Mouse (Mus musculus): ENCODE results near the gene Fam89a.

Gene Fam89a

DNA sequence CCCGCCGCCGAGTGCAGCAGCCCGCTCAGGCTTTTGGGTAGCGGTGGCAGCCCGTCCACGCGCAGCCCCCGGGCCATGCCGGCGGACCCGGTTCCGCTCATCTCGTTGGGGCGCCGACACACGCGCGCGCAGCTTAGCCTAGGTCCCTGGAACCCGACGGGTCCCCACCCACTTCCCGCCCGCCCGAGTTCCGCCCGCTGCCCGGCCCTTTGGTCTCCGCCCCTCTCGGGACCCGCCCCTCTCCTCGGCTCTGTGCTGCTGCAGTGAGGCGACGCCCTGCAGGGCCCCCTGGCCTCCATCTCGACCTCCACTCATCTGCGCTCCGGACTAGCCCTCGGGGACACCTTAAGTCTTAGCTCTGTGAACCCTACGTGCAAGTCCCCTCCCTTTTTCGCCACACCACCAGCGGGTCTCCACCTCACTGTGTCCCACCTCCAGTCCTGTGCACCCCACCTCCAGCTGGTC lies at the start of gene Fam89a:
Gene Fam89a (minus strand): TSS at position 124 of the 465 bp plus-strand sequence.
- DNase-seq (ENCODE audit: low read depth), result peak; percentile 35

DNA sequence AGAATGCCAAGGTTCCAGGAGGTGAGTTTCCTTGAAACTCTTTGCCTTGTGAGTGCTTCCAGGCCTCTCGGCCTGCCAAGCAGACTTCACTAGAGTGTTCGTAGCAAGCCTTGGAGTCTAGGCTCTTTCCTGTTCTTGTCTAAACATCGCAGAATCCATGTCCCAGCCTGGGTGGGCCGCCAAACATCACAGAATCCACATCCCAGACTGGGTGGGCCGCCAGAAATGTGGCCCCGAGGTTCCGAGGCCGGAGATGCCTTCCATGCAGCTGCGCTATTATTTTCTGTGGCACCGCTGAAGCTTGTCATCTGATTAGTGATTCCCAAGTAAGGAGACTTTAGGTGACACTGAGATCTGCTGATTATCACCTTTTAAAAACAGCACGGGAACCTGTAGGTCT lies 48.9 kb upstream of the Fam89a start:
- no peak for DNase-seq (ENCODE audit: low read depth)

DNA sequence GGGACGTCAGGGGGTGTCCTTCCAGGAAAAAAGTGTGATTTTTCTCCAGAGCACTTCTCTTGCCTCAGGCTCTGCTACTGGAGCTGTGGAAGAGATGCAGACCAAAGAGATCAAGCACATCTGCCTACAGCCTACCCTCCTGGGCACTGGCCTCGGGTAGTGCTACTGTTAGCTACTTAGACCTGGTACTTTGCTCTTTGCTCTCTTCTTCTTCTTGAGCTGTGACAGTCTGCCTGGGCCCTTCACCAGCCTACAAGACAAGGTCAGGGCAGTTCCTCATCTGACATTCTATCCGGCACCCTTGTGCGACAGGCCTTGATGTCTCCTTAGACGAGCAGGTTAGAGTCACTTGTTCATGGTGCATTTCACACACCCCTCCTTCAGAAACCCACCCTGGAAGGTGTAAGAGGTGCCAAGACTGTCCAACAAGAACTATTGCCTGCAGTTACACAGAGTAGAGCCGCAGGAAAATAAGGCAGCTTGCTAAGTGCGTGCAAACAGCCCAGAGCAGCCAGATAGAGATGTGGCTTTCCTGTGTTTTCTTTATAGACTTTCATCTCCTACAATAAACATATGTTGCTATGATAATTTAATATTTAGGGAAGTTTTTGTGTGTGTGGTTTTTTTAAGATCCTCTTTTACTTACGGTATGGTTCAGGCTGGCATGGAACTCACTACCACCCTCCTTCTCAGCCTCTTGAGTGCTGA lies 44.3 kb upstream of the Fam89a start:
- DNase-seq (ENCODE audit: low read depth), result no peak

DNA sequence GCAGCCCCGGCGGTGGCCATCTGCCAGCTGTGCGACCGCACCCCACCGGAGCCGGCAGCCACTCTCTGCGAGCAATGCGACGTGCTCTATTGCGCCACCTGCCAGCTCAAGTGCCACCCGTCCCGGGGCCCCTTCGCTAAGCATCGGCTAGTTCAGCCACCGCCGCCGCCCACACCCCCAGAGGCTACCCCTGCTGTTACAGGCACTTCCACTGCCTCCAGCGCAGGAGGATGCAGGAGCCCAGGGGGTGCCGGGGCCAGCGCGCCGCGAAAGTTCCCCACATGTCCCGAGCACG lies 42.8 kb upstream of the Fam89a start:
- no peak for DNase-seq (ENCODE audit: low read depth)

DNA sequence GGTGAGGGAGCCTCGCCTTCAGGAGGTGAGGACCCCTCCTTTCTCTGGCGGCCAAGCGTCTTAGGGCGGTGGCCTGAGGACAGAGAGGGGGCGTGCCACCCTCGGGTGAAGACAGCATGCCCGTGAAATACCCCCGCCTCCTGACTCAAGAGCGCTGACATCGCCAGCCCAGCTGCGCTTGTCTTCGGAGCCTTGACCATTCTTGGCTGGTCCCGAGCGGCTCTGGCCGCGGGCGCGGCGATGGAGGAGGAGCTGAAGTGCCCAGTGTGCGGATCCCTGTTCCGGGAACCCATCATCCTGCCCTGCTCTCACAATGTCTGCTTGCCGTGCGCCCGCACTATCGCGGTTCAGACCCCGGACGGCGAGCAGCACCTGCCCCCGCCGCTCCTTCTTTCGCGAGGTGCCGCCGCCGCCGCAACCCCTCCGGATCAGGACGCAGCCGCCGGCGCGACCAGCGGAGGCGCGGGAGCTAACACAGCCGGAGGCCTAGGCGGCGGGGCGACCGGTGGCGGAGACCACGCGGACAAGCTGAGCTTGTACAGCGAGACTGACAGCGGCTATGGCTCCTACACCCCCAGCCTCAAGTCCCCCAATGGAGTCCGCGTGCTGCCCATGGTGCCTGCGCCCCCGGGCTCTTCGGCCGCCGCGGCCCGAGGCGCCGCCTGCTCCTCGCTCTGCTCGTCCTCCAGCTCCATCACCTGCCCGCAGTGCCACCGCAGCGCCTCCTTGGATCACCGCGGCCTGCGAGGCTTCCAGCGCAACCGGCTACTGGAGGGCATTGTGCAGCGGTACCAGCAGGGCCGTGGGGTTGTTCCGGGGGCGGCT lies 42.2 kb upstream of the Fam89a start:
- no peak for DNase-seq (ENCODE audit: low read depth)

DNA sequence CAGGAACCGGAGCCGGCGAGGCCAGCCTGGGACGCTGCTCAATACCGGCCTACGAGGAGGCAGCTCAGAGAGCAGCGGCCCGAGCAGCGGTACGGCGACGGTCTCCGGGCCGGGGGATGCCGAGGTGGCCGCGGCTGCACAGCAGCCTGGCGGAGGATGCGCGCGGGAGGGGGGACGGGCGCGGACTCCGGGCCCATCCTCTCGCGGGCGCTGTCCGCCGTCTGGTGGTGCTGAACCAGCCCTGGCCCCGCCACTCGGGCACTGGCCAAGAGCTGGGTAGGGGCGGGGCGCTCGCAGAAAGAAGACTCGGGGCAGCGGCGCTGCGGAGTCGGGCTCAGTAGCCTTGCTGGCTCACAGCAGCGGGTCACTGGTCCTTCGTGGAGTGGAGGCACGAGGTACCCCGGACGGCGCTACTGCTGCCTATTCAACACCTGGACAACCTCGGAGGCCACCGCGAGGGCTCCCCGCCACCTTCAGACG lies 41.6 kb upstream of the Fam89a start:
- peak; percentile 63 for DNase-seq (ENCODE audit: low read depth)

DNA sequence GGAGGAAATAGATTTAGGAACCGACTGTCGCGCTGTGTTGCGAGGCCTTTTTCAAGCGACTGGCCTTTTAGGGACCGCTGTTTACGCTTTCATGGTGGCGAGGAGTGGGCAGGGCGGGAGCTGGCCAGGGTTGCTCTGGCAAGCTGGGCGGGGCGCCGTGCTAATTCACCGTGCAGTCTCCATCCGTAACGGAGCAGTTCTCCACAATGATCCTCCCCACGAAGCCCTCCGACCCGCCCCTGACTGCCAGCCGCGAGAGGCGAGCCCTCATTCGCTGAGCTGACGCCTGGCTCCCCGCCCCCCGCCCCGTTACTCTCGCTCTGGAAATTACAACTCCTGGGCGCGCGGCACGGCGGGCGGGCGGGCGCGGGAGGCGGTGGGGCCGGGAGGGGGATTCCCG lies 41.1 kb upstream of the Fam89a start, which contains the start of gene Trim67:
Gene Trim67 (plus strand): TSS at position 385 of the 400 bp plus-strand sequence.
- DNase-seq (ENCODE audit: low read depth), result no peak

DNA sequence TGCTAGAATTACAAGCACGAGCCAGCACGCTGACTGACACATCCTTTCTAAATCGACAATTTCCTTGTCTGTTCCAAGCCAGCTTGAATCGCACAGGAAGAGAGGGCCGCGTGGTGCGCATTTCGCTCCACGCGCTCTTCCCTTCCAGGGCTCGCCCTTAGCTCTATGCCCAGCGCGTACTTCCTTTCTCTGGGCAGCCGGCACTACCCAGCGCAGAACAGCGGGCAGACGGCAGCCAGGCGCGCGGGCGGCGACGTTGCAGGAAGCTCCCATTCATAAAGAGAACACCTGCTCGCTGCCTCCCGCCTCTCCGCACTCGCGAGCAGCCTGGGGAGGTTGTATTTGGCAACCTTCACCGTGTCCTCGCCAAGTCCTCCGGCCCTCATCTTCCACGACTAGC lies 40.6 kb upstream of the Fam89a start:
- no peak for DNase-seq (ENCODE audit: low read depth)

DNA sequence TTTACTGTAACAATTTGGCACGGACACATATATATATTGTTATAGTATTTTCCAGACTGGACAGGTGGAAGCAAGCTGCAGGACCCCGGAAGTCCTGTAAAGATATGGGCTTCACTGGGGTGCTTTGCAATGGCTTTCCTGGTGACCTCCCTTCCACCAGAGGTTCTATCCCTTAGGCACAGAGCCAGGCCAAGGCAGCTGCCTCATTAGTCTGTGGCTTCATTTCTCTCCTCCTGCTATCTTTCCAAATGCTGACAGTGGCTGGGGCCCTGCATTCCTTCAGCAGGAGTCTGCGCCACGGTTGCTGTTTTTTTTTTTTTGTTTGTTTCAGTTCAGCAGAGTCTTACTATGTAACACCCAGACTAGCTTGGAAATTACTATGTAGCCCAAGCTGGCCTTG lies 40.1 kb upstream of the Fam89a start:
- DNase-seq (ENCODE audit: low read depth), result no peak

DNA sequence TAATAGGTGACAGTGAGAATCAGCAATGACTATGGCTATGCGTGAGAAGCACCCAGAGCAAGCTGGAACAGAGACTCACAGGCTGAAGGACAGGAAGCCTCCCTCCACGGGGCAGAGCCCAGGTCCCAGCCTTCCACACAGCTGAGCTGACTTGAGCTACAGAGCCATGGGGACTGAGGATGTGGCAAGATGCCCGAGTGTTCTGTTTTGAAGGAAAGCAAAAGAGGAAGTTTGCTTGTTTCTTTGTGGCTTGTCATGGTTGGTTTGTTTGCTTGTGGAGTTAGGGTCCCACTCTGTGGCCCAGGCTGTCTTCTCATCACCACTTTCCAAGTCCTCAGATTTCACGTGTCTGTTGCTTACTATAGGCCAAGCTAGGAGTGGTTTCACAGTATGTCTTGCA lies 39.0 kb upstream of the Fam89a start:
- no peak for DNase-seq (ENCODE audit: low read depth)

DNA sequence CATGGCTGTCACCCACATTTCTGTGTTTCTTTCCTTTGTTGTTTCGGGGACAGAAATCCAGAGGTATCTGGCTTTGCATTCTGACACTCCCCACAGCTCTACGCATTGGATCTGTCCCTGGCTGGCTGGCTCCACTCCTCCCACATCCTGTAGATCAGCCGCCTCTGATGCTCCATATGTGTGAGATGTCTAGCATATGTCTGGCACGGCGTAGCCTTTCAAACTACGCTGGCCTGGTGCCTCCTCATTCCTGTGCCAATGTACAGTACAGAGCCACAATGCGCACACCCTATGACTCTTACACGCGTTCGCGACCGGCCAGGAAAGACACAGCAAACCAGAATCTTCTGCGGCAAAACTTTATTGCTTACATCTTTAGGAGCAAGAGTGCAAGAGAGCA lies 33.0 kb upstream of the Fam89a start:
- DNase-seq (ENCODE audit: low read depth), result no peak

DNA sequence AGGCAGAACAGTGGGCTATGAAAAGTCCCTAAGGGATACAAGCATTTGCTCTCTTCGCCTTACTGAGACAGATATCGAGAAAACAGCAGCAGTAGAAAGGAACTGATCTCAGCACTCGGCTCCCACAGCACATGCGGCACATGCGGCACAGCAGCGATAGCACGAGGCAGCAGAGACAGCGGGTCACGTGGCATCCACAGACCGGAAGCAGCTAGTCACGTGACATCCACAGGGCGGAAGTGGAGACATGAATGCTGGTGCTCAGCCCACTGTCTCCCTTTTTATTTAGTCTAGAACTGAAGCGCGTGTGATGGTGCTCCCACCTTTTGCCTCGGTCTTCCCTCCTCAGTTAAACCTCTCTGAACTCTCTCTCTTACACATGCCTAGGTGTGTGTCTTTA lies 31.6 kb upstream of the Fam89a start:
- no peak for DNase-seq (ENCODE audit: low read depth)

DNA sequence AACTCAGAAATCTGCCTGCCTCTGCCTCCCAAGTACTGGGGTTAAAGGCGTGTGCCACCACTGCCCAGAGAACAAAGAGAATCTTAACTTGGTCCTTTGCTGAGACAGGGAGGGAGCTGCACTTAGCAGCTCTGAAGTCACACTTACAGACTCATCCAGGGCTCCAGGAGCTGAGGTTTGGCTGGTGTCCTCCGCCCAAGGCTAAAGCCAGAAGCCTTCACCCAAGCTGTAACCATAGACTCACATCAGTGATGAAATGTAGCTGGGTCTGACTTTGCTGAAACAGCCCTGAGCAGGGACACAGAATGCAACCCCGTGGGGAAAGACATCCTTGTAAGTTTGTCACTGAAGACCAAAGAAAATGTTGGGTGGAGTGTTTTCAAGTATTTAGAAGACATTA lies 30.8 kb upstream of the Fam89a start:
- DNase-seq (ENCODE audit: low read depth), result no peak

DNA sequence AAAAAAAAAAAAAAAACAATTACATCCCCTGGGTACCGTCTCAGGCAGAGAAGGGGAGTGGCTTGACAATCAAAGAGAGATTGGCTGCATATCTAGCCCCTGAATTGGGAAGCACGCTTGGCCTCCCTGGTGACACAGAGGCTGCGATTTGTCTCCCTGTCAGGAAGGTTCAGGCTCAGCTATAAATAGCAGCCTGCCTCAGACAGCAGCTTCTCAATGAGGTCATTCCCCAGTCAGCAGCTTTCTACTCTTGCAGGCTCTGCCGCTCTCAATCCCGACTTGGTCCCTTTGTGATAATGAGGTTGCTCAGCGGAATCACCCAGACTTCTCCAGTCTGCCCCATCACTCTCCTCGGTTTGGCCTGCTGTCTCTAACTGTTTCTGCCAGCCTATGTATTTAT lies 28.6 kb upstream of the Fam89a start:
- DNase-seq (ENCODE audit: low read depth), result no peak

DNA sequence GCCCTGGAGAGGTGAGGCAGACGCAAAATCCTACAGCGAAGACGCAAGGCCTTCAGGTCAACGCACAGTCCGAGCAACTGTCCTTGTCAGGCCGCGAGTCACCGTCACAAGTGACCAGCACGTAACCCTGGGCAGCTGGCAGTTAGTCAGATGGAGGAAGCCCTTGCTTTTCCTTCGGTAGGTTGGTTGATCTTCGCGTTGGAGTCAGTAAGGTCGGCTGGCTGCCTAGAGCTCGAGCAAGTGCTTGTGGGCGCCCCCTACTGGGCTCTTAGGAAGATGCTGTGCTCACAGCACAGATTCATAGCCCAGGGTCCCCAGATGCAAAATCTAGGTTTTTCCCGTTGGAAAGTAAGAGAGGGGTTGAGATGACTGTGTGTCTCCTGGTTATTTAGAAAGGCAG lies 24.1 kb upstream of the Fam89a start:
- DNase-seq (ENCODE audit: low read depth), result no peak

DNA sequence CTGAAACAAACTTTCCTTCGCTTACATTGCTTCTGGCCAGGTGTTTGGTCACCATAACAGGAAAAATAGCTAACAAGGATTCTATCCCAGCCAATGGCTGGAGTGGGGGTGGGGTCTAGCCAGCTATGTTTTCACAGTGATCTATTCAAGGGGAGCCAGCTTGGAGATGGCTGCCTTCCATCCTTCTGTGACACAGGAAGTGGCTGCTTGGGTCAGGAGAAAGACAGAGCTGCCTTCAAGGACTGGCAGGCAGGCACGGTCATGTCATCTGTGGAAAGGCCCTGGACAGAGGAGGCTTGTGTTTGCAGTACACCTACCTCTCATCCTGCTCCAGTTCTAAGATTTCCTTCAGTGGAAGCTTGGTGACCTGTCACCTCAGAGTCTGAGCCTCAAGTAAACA lies 20.8 kb upstream of the Fam89a start:
- DNase-seq (ENCODE audit: low read depth), result no peak

DNA sequence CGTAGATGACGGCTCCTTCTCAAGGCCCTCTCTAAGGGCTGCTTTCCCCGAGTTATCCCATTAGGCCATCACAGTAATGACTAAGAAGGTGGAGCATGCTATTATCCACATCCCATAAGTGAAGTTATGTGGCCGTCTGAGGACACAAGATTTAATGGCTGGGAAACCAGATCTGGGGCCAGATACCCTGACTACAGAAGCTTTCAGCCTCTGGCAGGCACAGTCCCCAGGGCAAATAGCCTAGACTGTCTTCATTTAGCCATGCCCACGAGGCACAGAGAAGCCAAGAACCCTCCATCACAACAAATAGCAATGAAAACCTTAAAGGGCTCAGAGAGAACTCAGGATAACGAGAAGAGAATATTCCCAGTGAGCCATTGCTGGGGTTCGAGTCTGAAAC lies 11.4 kb upstream of the Fam89a start:
- DNase-seq (ENCODE audit: low read depth), result no peak

DNA sequence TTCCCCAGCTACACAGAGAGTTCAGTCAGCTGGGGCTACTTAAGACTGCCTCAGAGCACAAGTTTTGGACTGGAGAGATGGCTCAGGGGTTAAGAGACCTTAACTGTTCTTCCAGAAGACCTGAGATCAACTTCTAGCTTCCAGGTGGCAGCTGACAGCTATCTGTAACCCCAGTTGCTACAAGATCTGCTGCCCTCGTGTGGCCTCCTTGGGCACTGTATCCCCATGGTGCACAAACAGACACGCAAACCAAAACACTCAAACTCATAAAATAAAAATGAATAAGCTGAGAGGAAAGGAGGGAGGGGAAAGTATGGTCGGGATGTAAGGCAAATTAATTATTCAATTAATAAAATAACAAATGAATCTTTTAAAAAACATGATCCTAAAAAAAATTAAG lies 6.9 kb upstream of the Fam89a start:
- DNase-seq (ENCODE audit: low read depth), result no peak

DNA sequence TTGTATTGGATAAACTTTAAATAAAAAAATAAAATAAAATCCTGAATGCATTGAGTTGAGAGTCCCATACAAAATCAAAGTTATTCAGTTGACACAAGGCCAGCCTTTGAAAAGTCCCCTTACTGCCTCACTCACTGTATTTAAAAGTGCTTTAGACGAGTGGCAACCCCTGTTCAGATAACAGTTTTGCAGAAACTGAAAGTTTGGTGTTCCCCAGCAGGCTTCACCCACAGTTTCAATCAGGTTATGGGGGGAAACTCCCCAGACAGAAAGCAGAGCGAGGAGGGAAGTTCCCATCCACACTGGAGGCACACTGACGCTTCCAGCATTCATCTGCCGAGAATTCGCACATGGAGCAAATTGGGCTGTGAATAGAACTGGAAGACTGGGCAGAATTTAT lies 5.0 kb upstream of the Fam89a start:
- no peak for DNase-seq (ENCODE audit: low read depth)

DNA sequence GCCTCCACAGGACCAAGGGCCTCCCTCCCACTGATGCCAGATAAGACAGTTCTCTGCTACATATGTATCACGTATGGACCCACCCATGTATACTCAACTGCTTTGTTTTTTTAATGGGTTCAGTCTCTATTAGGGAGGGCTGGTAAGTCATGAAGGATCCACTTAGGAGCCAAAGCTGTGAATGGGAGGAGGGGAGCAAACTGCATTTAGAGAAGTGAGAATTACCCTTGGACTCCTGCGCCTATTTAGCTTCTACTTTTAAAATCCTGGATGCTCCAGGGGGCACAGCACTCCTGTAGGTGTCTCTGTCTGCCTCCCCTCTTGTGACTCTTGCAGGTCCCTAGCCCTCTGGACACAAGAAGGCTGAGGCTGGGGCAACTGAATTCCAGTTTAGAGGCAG lies 4.5 kb upstream of the Fam89a start:
- no peak for DNase-seq (ENCODE audit: low read depth)

DNA sequence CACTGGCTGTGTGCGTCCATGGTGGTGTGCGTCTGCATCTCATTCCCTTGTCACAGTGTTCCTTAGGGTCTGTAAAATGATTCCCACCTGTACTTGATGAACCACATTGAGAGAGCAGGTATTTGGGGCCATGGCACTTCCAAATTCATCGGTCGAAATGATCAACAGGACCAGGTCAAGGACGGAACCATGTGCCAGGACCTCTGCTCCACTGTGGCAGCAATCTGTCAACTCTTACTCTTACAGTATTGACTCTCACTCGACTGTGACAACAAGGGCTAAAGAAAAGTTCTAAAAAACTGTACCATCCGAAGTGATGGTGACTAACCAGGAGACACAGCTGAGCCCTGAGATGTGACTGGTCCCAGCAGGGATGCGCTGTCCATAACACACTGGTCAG lies 3.8 kb upstream of the Fam89a start:
- no peak for DNase-seq (ENCODE audit: low read depth)

DNA sequence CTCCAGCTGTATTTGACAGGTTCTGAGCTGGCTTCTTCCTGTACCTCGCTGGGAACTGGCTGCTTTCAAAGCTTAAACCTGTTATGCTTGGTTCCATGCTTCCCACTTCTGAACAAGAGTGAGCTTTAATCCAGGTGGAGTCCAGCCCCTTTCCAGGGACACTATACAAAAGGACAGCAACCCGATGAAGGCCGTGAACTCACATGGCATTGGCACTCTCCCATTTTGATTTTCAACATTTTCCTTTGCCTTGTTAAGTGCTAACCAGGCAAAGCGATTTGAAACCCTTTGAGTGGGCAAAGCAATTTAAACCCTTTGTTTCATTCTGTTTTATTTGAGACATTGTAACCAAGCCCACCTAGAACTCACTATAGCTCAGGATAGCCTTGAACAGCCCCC lies 3.2 kb upstream of the Fam89a start:
- no peak for DNase-seq (ENCODE audit: low read depth)

DNA sequence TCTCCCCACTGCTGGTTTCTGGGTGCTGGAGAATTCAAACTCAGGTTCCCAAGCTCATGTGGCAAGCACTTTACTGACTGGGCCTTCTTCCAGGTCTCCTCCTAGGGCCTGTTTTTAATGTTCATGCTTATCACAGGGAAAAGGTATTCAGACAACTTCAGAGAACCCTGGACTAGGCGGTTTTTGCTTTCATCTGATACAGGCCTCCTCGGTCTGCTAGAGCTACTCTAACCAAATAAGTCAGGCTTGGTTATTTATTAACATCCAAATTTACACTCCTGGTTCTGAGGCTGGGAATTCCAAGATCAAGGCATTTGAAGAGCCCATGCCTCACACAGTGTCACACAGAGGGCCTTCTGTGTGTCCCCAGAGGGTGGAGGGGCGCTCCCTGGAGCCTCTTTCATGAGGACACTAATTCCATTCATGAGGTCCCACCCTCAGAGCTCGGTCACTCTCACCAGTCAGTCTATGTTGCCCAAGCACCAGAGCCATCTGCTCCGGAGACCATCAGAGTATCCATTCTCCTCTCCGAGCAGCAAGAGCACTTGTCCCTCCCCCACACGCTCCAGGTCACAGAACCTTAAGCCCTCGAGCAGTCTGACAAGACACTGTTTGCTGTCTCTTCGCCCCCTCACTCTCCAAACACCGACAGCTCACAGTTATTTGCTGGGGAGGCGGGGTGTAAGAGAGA lies 2.6 kb upstream of the Fam89a start:
- DNase-seq (ENCODE audit: low read depth), result no peak
